Mouse (Mus musculus): ENCODE results near the gene Zar1l.

- TF ChIP-seq EP300 (IDR thresholded peaks at IDR 0.05; ENCODE audit: insufficient read depth, low read depth, low read length) (no peak), CTCF (IDR thresholded peaks at IDR 0.05; ENCODE audit: low read depth, low read length) (no peak)
These were observed 7.3 kb upstream of the Zar1l start for GRCm38 (mm10) chr5:150525239-150525638.
